Mouse (Mus musculus) hindlimb bud, embryonic 11.5 days (tissue): ENCODE data around the gene Rnf224.
A peak's percentile ranks its signal among the peaks of the same experiment; 100 is the strongest.

Experiments
- DNase-seq: peaks from one replicate; pipeline ENCODE4 v3.0.0-alpha.2; 2012; ENCODE audit warnings: low read depth, low spot score; ENCODE audit errors: extremely low spot score

Gene Rnf224

DNA sequence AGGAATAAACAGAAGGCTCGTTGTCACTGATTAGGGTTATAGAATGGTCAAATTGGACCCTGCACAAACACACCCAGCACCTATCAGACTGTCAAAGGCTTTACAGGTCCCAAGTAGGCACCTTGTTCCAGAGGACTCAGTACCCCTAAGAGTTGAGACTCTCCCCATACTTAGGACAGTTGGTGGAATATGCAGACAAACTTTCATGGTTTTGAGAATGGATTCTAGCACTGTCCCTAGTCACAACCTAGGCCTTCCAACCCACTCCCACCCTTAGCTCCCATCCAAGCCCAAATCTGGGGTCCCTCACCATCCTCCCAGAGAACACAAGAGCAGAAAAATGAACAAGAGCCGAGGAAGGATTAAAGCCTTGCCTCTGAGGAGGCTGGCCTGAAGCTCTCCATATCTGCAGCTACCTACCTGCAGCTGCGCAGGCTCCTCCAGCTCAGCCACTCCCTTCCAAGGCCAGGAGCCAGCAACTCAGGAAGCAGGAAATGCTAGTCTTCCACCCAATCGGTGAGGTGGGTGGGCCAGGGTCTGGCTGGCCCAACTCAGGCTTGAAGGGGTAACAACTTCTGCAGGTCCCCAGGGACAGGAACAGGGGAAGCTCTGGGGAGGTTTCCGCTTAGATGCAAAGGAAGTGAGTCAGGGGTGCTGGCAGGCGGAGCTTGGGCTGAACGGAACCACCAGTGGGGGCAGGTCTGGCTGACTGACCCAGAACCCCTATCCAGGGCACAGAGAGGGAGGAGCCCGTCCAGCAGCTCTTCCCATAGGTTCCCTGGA lies 40.2 kb downstream of the Rnf224 start, which contains the start of gene Tor4a:
Tor4a (minus strand) TSS at position 715 of the 783 bp plus-strand sequence.
- no peak for DNase-seq

DNA sequence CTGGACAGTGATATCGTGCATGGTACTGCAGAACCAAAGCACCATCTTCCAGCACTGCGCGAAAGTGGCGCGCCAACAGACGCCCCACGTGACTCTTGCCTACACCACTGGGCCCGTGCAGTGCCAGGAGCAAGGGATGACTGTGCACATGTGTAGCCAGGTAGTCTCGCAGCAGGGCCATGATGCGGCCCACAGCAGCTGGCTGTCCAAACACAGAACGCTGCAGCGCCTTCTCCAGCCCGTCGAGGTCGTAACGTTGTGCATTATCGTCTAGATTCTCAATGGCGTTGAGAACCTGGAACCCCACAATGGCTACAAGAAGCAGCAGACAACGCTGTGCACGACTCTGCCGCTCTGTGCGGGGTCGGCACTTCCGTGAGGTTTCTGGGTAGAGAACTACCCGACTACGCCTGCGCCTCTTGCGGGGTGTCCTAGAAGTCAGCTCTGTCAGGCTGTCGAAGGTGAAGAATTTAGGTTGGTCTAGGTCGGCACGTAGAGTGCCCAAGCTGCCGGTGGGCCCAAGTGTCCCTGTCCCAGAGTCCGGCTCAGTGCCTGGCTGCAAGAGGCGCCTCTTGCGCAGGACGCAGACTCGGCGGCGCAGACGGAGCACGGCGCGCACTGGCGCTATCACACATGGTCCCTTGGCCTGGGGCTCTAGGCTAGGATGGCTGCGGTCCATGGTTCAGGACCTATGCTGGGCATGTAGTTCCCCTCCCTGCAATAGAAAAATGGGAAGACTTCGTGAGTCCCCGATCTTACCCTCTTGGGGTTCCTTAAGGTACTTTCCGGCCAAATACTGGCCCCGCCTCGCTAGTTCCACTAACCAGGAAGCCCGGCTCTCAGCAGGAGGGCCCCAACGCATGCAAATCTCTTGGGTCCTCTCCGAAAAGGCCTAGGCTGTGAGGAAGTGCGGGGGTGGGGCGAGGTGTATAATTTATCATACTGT lies 41.1 kb downstream of the Rnf224 start:
- DNase-seq = no peak

DNA sequence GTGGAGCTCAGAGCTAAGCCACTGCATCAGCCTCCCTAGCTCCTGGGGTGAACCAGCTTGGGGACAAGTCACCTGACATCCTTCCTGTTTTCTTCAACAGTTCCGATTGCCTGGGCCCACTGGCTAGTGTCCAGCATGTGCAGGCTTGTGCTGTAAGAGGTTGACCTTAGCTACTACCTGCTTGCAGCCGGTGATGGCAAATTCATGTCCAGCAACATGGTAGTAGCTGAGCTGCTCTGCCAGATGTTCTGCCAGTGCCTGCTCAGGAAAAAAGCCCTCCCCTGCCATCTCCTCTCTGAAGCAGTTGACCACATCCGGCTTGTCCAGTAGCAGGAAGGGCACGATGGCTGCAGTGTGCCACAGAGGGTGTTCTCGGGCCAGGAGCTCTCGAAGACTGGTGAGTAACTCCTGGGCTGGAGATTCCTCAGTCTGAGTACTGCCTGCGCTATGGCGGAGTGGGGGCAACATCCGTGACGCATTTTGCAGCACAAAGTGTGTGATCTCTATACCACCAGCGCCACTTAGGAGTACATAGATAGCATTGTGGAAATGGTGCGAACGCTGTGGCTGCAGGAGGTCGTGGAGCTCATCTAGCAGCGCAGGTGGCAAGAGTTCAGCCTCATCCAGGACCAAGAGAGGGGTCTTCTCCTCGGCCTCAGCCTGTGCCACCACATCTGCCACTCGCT lies 42.0 kb downstream of the Rnf224 start:
- DNase-seq = no peak

DNA sequence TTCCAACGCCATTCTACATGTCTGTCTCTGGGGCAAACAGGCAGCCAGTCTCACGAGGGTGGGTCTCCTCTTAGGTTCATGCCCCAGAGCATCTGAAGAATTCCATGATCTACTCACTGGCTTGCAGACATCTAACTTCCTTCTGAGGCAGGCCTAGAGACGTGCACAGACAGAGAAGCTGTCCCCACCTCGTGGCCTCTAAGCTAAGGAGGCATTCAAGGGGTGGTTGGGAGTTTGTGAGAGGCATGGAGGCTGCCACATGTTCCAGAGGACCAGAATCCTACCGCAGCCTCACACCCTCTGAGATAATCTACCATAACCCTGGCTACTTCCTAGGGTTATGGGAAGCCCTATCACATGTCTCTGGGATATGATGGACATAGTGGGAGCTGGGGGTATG lies 42.6 kb downstream of the Rnf224 start:
- no peak for DNase-seq

DNA sequence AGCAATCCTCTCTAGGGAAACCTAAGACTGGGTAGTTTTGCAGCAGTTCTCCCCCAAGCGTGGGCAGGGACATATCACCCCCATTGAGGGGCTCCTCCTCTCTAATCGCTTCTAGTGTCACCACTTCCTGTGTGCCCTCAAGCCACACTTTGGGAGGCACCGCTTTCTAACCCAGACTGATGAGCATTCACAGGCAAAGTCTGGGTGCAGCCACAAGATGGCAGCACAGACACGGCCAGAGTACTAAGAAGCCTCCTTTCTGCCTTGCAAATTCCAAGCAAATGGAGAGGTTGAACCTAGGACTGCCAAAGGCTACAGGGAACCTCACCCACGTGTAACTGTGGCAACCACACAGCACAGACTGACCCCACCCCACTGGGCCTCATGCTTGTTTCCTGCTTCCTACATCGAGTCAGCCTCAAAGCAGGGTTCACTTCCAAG lies 43.2 kb downstream of the Rnf224 start:
- peak; percentile 84 for DNase-seq

DNA sequence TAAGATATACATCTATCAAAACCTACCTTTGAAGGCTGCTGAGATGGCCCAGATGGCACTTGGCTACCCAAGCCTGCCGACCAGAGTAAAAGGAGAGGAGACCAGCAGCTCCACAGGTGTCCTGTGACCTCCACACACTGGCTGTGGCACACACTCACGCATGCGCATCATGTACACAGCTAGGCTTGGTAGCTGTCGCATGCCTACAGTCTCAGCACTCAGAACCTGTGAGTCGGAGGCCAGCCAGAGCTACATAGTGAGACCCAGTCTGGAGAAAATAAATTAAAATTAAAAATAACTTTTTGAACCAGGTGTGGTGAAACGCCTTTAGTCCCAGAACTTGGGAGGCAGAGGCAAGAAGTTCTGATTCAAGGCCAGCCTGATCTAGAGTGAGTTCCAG lies 48.7 kb downstream of the Rnf224 start:
- no peak for DNase-seq

DNA sequence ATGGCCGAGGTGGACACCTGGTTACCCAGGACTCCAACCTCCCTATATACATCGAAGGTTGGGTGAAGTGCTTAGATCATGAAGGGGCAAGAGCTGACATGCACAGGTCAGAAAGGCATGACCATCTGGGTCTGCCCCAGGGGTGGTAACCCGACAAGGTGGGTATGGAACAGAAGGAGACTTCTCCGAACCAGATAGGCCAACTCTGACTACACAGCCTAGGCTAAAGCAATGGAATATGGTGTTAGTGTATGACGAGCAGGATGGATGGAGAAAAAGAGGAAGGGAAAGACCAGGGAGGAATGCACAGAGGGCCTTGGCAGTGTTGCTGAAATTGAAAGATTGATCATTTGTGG lies 50.0 kb downstream of the Rnf224 start:
- DNase-seq = no peak

DNA sequence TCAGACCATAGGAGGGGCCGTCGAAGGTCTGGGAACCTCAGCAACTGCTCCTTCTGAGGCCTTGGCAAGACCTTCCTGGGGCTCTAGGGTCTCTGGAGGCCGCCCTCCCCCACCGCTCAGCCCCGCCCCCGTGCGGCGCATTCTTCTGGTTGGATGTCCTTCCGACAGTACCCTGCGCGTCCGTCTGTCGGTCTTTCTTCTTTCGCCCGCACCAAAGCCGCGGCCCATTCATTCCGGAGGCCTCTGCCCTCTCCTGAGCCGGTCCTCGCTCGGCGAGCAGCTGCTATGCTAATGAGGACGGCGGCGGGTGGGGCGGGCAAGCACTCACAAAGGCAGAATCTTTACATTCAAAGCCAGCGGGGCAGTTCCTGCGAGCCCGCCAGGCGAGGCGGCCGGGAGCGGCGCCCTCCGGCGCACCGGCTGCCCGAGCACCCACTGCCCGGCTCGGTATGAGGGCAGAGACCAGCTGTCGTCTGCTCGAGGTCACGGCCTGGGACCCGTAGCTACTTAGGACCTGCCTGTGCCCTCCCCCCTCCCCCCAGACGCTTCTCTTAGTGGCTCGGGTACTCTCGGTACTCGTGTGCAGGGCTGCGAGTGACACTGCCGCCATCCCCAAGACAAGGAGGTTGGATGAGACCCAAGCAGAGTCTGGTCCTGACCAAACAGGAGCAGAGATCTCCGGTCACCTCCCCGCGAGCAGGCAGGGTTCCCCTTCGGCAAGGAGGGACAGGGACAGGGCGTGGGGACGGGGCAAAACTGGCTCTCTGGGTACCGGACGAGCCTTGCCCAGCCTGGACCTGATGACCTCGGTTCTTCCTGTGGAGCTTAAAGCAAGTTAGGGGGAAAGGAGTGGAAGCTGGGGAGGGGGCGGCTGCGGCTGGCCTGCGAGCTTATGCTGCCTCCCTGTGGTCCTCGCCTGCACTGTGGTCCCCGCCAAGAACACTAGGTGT lies 50.7 kb downstream of the Rnf224 start:
- no peak for DNase-seq

DNA sequence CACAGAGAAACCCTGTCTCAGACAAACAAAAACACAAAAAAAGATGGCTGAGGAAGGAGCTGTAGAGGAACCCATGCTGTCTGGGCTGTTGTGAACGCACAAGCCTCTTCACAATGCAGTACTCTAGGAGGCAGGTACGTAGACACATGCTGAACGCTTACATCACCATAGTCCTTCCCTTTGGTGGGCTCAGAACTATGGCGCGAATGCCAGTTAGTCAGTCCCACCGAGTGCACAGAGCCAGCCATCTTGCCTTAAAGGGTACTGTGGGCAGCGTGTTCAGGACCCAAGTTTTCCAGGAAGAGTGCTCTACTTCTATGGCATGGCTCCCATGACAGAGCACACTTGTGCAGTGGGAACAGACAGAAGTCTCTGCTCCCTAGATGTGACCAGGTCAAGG lies 52.1 kb downstream of the Rnf224 start:
- DNase-seq = no peak
